Mouse (Mus musculus): Measurements from ENCODE around the gene Nudt17. TPM values are rescaled to one million over a fixed set of nuclear protein-coding genes. Genes with fewer than 3 reads are reported as not detected.

The Nudt17 gene
- polyA plus RNA-seq, 1 experiment from 2014 or later = 7.1 TPM

DNA sequence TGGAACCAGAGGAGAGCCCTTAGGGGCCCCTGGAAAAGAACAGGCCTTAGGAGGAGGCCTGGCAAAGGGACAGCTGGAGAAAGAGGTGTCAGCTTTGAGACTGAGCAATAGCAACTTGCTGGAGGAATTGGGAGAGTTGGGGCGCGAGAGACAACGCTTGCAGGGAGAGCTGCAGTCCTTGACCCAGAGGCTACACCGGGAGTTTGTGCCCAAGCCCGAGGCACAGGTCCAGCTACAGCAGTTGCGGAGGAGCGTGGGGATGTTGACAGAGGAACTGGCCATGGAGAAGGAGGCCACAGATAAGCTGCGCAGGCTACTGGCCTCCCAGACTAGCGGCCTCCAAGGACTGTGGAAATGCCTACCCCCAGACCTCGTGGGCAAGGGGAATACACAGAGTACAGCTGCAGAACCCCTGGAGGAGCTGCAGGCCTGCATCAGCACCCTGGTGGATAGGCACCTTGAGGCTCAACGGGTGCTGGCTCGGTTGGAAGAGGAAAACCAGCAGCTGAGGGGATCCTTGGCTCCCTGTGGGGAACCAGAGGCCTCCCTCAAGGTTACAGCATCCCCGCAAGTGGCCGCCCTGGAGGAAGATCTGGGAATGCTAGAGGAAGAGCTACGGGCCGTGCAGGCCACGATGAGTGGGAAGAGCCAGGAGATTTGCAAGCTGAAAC, 24.1 kb downstream of the Nudt17 start:
- no peak for ATAC-seq (ENCODE audit: extremely low read depth, insufficient number of reproducible peaks, low FRiP score, low TSS enrichment)
- WGBS = 37% methylated on average over 17 of the region's 17 CpGs
- H3K36me3 ChIP-seq = no peaks in the 10 kb centered on the region
- H3K27me3 ChIP-seq (replicated peaks) = peaks cover 83% of the 10 kb centered on the region
- no peak overlapping the region for H3K27ac ChIP-seq (replicated peaks)
- peaks cover 13% of the 10 kb centered on the region for H3K4me1 ChIP-seq
- no peaks in the 10 kb centered on the region for H3K9me3 ChIP-seq
- H3K9ac ChIP-seq = peak overlapping the region; percentile 74
- H3K4me3 ChIP-seq = peak overlapping the region; percentile 46
- H3K4me2 ChIP-seq = peak overlapping the region; percentile 73

DNA sequence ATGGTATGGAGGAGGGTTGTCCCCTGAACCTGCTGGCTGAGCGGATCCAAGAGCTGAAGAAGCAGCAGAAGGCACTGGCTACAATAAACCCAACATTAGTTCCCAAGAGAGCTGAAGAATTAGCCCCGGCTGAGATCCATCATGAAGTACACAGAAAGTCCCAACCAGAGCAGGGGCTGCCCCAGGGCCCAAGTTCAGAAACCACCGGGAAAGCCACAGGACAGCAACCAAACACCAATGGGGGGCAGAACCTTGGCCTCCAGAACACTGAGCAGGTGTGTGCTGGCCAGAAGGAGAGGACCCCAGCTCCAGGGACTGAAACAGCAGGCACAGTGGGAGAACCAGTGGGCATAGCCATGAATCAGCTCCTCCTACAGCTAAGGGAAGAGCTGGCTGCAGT, 24.9 kb downstream of the Nudt17 start:
- Histone ChIP-seq H3K4me1 (peaks cover 20% of the 10 kb centered on the region), H3K4me3 (no peak overlapping the region), H3K36me3 (no peaks in the 10 kb centered on the region), H3K27ac (replicated peaks) (no peak overlapping the region), H3K4me2 (no peak overlapping the region), H3K27me3 (replicated peaks) (peaks cover 84% of the 10 kb centered on the region), H3K9ac (no peak overlapping the region), H3K9me3 (no peaks in the 10 kb centered on the region)
- ATAC-seq (ENCODE audit: extremely low read depth, insufficient number of reproducible peaks, low FRiP score, low TSS enrichment) = no peak
- 74% methylated on average over 3 of the region's 3 CpGs for WGBS

DNA sequence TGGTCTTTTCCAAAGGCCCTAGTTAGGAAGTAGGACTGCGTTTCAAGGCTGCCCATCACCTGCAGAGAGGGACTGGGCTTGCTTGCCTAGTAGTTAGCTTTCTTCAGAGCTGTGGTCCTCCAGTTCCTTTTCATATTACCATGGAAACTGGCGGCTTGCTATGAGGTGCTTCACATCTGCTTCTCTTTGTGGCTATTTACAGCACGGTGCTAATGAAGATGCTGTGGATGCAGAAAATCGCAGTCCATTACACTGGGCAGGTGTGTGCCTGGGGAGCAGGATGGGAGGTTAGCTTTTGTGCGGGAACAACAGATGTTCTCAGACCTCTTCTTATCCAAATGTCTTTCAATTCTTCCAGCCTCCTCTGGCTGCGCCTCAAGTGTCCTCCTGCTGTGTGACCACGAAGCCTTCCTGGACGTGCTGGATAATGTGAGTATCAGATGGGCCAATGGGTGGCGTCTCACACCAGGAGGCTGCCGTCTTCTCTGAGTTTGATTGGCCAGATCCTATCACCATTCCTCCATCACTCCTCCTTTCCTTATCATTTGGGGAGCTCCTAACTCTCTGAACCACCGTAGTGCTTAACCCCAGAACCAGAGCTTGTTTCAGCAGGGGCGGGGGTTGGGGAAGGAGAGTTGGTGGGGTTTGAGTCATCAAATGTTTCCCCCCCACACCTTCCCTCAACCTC, 27.9 kb downstream of the Nudt17 start:
- no peak overlapping the region for H3K4me3 ChIP-seq
- H3K9me3 ChIP-seq = no peaks in the 10 kb centered on the region
- no peak overlapping the region for H3K9ac ChIP-seq
- H3K27ac ChIP-seq (replicated peaks) = no peak overlapping the region
- H3K4me1 ChIP-seq = peaks cover 20% of the 10 kb centered on the region
- ATAC-seq (ENCODE audit: extremely low read depth, insufficient number of reproducible peaks, low FRiP score, low TSS enrichment) = no peak
- peaks cover 73% of the 10 kb centered on the region for H3K27me3 ChIP-seq (replicated peaks)
- H3K4me2 ChIP-seq = no peak overlapping the region
- WGBS = 21% methylated on average over 12 of the region's 12 CpGs
- H3K36me3 ChIP-seq = no peaks in the 10 kb centered on the region

DNA sequence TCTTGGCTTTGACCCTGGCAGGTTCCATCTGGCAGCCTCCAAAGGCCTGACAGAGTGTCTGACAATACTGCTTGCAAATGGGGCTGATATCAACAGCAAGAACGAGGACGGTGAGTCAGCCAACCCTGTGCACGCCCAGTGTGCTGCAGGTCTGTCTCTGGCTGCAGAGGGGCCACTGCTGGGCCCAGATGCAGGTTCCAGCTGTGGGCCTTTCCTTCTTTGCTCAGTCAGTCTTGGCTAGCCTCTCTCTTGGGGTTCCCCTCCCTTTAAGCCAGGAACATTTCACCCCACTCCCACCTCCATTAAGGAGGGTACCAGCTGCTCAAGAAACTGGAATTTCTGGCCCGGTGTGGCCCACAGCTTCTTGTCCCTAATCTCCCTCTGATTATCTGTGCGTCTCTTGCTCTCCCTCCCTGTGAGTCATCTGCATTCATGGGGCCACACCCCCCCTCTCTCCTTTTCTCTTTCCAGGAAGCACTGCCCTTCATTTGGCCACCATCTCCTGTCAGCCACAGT, 29.1 kb downstream of the Nudt17 start:
- 12% methylated on average over 5 of the region's 5 CpGs for WGBS
- no peak overlapping the region for H3K4me2 ChIP-seq
- H3K9ac ChIP-seq = no peak overlapping the region

DNA sequence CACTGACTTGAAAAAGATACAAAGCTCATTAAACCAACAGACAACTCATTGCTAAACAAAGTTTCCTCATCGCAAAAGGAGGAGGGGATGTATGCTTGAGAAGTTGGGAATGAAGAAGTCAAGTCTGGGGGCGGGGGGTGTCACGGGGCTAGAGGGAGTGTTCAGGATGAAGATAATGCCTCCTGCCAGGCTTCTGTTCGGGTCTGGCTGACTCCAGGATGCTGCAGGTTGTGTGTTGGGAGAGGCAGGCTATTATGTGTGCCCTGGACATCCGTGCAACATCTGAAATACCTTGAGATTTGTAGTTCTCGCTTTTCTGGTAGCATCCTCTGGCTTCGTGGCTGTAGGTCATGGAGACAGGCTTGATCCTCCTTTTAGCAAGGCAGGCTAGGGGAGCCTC, 29.9 kb downstream of the Nudt17 start:
- WGBS = 58% methylated on average over 7 of the region's 7 CpGs
- Histone ChIP-seq H3K4me3 (no peak overlapping the region), H3K27me3 (replicated peaks) (peaks cover 58% of the 10 kb centered on the region), H3K9me3 (no peaks in the 10 kb centered on the region), H3K36me3 (no peaks in the 10 kb centered on the region), H3K9ac (no peak overlapping the region), H3K4me2 (no peak overlapping the region), H3K27ac (replicated peaks) (no peak overlapping the region), H3K4me1 (0 out of 2 replicates have a peak, but pooled peaks cover 8% of the 10 kb centered on the region)
- ATAC-seq (ENCODE audit: extremely low read depth, insufficient number of reproducible peaks, low FRiP score, low TSS enrichment) = no peak

More for the DNA sequence above, 29.1 kb downstream of the Nudt17 start:
- no peak for ATAC-seq (ENCODE audit: extremely low read depth, insufficient number of reproducible peaks, low FRiP score, low TSS enrichment)
- peaks cover 10% of the 10 kb centered on the region for H3K4me1 ChIP-seq
- peaks cover 65% of the 10 kb centered on the region for H3K27me3 ChIP-seq (replicated peaks)
- H3K36me3 ChIP-seq = no peaks in the 10 kb centered on the region
- no peak overlapping the region for H3K4me3 ChIP-seq
- H3K27ac ChIP-seq (replicated peaks) = no peak overlapping the region
- no peaks in the 10 kb centered on the region for H3K9me3 ChIP-seq

DNA sequence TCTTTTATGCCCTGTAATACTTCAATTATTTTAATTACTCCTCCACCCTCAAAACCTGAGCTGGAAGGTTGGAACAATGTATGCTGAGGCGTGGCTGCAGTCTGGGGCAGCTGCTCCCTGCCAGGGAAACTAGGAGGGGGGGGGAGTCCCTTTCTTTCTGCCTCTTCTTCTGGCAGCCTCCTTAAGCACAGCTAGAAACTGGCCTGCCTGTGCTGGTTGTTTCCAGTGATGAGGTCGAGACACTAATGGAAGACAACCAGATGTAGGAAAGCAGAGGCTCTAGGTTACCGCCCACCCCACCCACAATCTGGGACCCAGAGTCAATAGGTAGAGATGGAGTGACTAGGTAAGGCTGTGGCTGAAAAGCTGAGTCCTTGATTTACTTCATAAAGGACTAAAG, 32.7 kb downstream of the Nudt17 start:
- Histone ChIP-seq H3K4me3 (no peak overlapping the region), H3K36me3 (no peaks in the 10 kb centered on the region), H3K4me1 (peaks cover 11% of the 10 kb centered on the region), H3K27me3 (replicated peaks) (peaks cover 50% of the 10 kb centered on the region), H3K9me3 (no peaks in the 10 kb centered on the region), H3K27ac (replicated peaks) (no peak overlapping the region), H3K9ac (no peak overlapping the region), H3K4me2 (no peak overlapping the region)
- WGBS = 64% methylated on average over 3 of the region's 3 CpGs
- ATAC-seq (ENCODE audit: extremely low read depth, insufficient number of reproducible peaks, low FRiP score, low TSS enrichment) = no peak

DNA sequence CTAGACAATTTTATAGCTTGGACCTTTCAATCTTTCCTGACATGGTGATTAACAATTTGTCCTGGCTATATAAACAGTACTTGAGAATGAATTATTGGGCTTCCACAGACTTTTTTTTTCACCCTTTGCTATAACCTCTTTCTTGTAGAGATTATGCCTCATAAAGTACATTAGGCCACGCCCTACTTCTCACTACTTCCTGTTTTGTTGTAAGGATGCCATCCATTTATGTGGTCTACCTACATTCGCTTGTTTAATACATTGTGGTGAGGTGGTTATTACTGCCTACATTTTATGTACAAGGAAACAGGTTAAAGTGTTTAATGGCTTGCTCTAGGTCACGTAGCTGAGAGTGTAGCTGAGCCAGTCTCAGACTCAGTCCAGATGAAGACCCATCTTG, 33.2 kb downstream of the Nudt17 start:
- Histone ChIP-seq H3K27ac (replicated peaks) (no peak overlapping the region), H3K36me3 (no peaks in the 10 kb centered on the region), H3K27me3 (replicated peaks) (peaks cover 45% of the 10 kb centered on the region), H3K4me1 (peaks cover 16% of the 10 kb centered on the region), H3K4me2 (no peak overlapping the region), H3K9ac (no peak overlapping the region), H3K9me3 (no peaks in the 10 kb centered on the region), H3K4me3 (no peak overlapping the region)
- WGBS = 83% methylated on average over 3 of the region's 3 CpGs
- no peak for ATAC-seq (ENCODE audit: extremely low read depth, insufficient number of reproducible peaks, low FRiP score, low TSS enrichment)

DNA sequence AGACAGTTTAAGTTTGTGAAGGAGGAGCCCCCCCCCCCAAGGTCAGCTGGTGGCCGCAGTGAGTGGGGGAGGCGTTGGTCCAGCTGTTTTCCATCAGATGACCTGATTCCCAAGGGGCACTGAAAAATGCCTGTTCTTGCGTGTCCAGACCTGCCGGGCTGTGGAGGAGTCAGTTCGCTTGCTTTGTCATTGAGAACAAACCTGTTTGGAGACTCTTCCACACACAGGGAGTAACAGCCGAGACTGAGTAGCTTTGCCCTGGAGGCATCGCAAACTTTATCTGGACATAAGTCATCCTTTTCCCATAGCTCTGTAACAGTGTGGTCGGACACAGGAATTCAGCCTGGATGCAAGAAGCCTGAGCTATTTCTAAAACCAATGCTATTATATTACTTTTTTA, 33.9 kb downstream of the Nudt17 start:
- H3K4me2 ChIP-seq = no peak overlapping the region

DNA sequence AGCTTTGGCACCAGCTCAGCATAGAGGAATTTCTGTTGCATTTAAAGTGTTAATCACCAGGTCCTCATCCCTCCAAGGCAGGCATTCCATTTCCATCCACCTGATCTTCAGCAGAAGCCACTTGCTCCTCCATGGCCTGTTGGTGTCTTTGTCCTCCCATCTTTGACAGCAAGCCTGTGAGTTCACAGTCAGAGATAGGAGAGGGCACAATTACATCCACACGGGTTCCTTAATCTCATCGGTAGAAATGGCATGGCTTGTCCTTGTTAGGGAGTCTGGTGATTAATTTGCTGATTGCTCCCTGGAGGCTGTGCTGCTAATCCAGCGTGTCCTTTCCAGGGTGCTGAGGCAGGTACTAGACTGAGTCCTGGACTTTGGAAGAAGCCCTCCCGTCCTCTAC, 34.8 kb downstream of the Nudt17 start:
- H3K9ac ChIP-seq = no peak overlapping the region
- no peak for ATAC-seq (ENCODE audit: extremely low read depth, insufficient number of reproducible peaks, low FRiP score, low TSS enrichment)
- H3K27ac ChIP-seq (replicated peaks) = no peak overlapping the region
- H3K27me3 ChIP-seq (replicated peaks) = peaks cover 28% of the 10 kb centered on the region
- no peaks in the 10 kb centered on the region for H3K9me3 ChIP-seq
- 57% methylated on average over 4 of the region's 4 CpGs for WGBS
- H3K4me2 ChIP-seq = no peak overlapping the region
- peaks cover 8% of the 10 kb centered on the region for H3K4me1 ChIP-seq
- no peak overlapping the region for H3K4me3 ChIP-seq
- no peaks in the 10 kb centered on the region for H3K36me3 ChIP-seq

More for the DNA sequence above, 33.9 kb downstream of the Nudt17 start:
- peaks cover 16% of the 10 kb centered on the region for H3K4me1 ChIP-seq
- ATAC-seq (ENCODE audit: extremely low read depth, insufficient number of reproducible peaks, low FRiP score, low TSS enrichment) = no peak
- H3K27ac ChIP-seq (replicated peaks) = no peak overlapping the region
- peaks cover 37% of the 10 kb centered on the region for H3K27me3 ChIP-seq (replicated peaks)
- H3K9ac ChIP-seq = no peak overlapping the region
- WGBS = 52% methylated on average over 8 of the region's 8 CpGs
- H3K36me3 ChIP-seq = no peaks in the 10 kb centered on the region
- H3K9me3 ChIP-seq = no peaks in the 10 kb centered on the region
- no peak overlapping the region for H3K4me3 ChIP-seq

DNA sequence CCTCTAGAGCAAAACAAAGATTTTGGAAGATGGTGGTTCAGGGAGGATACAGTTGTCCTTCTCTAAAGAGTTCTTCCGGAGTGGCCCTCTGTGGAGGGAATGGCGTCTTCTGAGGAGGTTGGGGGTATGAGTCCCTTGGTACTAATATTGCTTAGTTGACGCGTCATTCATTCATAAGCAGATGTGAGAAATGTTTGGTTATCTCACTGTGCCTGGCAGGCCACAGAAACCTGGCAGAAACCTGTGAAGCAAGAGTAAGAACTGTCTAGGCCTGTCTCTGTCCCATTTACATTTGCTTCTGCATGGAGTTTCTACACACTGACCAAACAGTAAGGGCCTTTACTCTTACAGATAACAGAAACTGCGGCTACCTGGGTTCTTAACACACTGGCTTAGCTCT, 36.8 kb downstream of the Nudt17 start:
- Histone ChIP-seq H3K27me3 (replicated peaks) (peaks cover 22% of the 10 kb centered on the region; the same call in 1 of the 2 replicates), H3K27ac (replicated peaks) (no peak overlapping the region), H3K4me3 (no peak overlapping the region), H3K4me1 (peaks cover 8% of the 10 kb centered on the region), H3K9me3 (no peaks in the 10 kb centered on the region), H3K9ac (no peak overlapping the region), H3K4me2 (no peak overlapping the region), H3K36me3 (no peaks in the 10 kb centered on the region)
- no peak for ATAC-seq (ENCODE audit: extremely low read depth, insufficient number of reproducible peaks, low FRiP score, low TSS enrichment)
- WGBS = 87% methylated on average over 5 of the region's 5 CpGs

DNA sequence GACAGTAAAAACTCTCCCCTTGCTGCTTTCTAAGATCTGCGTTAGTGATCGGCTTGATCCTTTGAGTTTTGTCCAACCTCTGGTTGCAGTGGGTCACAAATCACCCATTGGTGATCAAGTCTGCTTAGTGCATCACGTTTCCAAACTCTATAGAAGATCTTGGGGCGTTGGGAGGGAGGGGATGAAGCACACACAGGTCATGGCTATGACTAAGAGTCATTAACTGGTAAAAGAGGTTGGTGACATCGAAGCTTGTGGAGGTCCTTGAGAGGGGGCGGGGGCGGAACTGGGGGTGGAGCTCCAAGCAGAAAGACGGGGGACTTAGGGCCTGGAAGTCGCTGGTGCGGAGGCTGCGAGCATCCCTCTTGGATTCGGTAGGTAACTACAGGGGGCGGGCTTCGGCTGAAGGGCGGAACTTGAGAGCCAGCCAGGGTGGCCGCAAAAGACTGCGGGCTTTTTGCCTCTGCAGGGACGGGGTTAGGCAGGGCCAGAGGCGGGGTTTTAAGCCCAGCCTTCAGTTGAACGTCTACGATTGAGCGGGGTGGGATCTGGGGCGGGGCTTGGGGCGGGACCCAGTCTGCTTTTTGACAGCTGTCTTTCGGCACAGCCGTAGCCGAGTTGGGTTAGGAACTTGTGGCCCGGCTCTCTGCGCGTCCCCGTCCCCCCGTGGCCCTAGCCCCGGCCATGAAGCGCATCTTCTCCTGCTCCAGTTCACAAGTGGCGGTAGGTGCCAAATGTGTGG, 38.5 kb downstream of the Nudt17 start, which contains the start of gene Ankrd35:
Gene Ankrd35 (plus strand): TSS at position 405 of the 742 bp plus-strand sequence.
- ATAC-seq (ENCODE audit: extremely low read depth, insufficient number of reproducible peaks, low FRiP score, low TSS enrichment) = peak; percentile 77; the same call in 1 of the 2 replicates
- H3K9ac ChIP-seq = peak within 1 kb of the TSS; percentile 75
- 5% methylated on average over 35 of the region's 35 CpGs for WGBS

More for the DNA sequence above, 38.5 kb downstream of the Nudt17 start, which contains the start of gene Ankrd35:
- Histone ChIP-seq H3K4me1 (peaks cover 8% of the 10 kb centered on the region), H3K36me3 (no peaks in the 10 kb centered on the region), H3K27me3 (replicated peaks) (peaks cover 22% of the 10 kb centered on the region; the same call in 1 of the 2 replicates), H3K27ac (replicated peaks) (no peak within 1 kb of the TSS), H3K4me2 (peak within 1 kb of the TSS; percentile 85), H3K9me3 (no peaks in the 10 kb centered on the region), H3K4me3 (peak within 1 kb of the TSS; percentile 55)
